Mouse (Mus musculus): ENCODE data around the gene Fam169b. TPM values are rescaled to one million over a fixed set of nuclear protein-coding genes. Genes with fewer than 3 reads are reported as not detected.
"Not testable (repeated sequence)": the region's sequence is repeated elsewhere in the genome, so short reads cannot be mapped to it uniquely, and the experiment has no call there.

Fam169b gene
- total RNA-seq, 4 experiments from 2014 or later, result 0.39 to 0.76 (median 0.67) TPM

- peak in 1 of 2 experiments; percentile 12 for DNase-seq (ENCODE audit: low spot score in 2 of 2)
These were observed 9.6 kb upstream of the Fam169b start, which contains the start of gene Pgpep1l for GRCm38 (mm10) chr7:68264028-68264453. Gene Pgpep1l (minus strand): TSS chr7:68264233.

- peak; percentile 54 to 87 for DNase-seq (ENCODE audit: low spot score in 2 of 2)
These were observed 9.1 kb upstream of the Fam169b start for GRCm38 (mm10) chr7:68264531-68264930.

GRCm38 (mm10) chr7:68265391-68265790 is 8.2 kb upstream of the Fam169b start:
- DNase-seq (ENCODE audit: low spot score in 2 of 2), result no peak

- DNase-seq (ENCODE audit: low spot score in 2 of 2), result no peak
These were observed 6.9 kb upstream of the Fam169b start for GRCm38 (mm10) chr7:68266691-68267090.

DNA sequence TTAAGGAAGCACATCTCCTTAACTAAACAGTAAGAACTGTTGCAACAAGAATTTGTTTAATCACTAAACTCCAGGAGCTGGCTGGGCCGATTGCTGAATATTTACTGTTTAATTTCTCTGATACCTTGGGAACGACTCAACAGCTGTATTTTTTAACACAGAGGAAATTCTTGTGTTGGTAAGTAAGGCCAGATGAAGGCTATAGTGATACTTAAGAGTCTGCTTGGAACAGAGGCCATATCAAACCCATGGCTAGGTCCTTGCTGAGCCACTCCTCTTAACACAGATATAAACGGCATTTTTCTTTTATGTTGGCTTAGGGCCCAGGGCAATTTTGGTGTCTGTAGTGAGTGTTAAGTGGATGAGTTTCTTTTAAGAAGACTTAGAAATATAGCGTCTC is 3.1 kb upstream of the Fam169b start:
- DNase-seq (ENCODE audit: low spot score in 2 of 2), result no peak

GRCm38 (mm10) chr7:68271816-68272215 is 1.8 kb upstream of the Fam169b start:
- no peak for DNase-seq (ENCODE audit: low spot score in 2 of 2)

DNA sequence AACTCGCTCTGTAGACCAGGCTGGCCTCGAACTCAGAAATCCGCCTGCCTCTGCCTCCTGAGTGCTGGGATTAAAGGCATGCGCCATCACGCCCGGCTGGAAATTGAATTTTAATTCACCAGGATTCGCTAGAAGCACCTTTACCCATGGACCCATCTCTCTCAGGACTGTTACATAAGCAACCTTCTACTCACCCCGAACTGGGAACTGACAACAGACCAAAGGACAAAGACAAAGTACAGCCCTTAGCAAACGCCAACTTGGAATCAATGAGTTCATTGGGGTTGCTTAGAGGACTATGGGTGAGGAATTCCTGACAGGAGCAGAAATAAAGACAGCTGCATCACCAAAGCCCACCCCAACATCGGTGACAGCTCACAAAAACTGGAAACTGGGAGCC is 1.0 kb upstream of the Fam169b start:
- DNase-seq (ENCODE audit: low spot score in 2 of 2), result no peak

GRCm38 (mm10) chr7:68274218-68274617 is 579 bp downstream of the Fam169b start:
- DNase-seq (ENCODE audit: low spot score in 2 of 2), result no peak

GRCm38 (mm10) chr7:68274951-68275350 is 1.3 kb downstream of the Fam169b start:
- DNase-seq (ENCODE audit: low spot score in 2 of 2), result no peak

GRCm38 (mm10) chr7:68275445-68275837 is 1.8 kb downstream of the Fam169b start:
- not testable (repeated sequence) for DNase-seq (ENCODE audit: low spot score in 2 of 2)

GRCm38 (mm10) chr7:68275838-68276731 is 2.4 kb downstream of the Fam169b start:
- DNase-seq (ENCODE audit: low spot score in 2 of 2), result no peak

- DNase-seq (ENCODE audit: low spot score in 2 of 2), result no peak
These were observed 3.6 kb downstream of the Fam169b start for GRCm38 (mm10) chr7:68277054-68277896.

- no peak for DNase-seq (ENCODE audit: low spot score in 2 of 2)
These were observed 4.2 kb downstream of the Fam169b start for GRCm38 (mm10) chr7:68277897-68278270.

DNA sequence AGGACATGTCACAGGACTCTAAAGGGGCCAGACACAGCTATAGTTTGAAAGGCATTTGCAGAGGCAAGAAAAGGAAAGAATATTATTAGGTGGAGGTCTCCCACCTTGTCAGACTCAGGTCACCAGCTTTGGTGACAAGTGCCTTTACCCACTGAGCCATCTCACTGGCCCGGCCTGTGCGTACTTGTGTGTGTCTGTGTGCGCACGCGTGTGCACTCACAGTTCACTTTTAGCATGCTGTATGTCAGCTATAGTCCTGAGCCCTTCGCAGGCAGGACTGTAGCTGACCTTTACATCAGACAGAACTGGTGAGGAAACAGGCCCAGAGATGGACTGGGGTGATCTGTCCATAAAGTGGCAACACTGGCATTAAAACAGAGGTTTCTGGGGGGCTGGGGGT is 4.7 kb downstream of the Fam169b start:
- DNase-seq (ENCODE audit: low spot score in 2 of 2), result no peak

DNA sequence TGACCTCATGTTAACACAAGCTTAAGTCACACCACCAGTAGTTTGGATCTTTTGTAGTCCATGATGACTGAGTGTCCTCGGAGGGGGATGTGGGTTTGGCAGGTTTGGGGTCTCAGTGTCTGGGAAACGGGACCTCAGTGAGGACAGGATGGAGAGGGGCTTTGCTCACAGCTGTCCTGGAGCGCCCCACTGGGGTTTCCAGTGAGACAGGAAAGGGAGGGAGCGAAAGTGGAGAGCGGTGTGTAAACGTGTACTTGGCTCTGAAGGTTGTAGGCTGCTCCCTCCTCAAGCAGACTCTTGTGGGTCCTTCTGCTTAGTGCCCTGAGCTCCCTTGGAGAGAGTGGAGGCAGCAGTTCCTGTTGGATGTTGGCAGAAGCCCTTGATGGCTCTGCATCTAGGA is 5.3 kb downstream of the Fam169b start:
- DNase-seq (ENCODE audit: low spot score in 2 of 2), result no peak

GRCm38 (mm10) chr7:68279481-68279880 is 5.8 kb downstream of the Fam169b start:
- DNase-seq (ENCODE audit: low spot score in 2 of 2), result no peak

GRCm38 (mm10) chr7:68280352-68280869 is 6.8 kb downstream of the Fam169b start:
- peak in 1 of 2 experiments; percentile 24 for DNase-seq (ENCODE audit: low spot score in 2 of 2)

- no peak for DNase-seq (ENCODE audit: low spot score in 2 of 2)
These were observed 7.7 kb downstream of the Fam169b start for GRCm38 (mm10) chr7:68281341-68281740.

DNA sequence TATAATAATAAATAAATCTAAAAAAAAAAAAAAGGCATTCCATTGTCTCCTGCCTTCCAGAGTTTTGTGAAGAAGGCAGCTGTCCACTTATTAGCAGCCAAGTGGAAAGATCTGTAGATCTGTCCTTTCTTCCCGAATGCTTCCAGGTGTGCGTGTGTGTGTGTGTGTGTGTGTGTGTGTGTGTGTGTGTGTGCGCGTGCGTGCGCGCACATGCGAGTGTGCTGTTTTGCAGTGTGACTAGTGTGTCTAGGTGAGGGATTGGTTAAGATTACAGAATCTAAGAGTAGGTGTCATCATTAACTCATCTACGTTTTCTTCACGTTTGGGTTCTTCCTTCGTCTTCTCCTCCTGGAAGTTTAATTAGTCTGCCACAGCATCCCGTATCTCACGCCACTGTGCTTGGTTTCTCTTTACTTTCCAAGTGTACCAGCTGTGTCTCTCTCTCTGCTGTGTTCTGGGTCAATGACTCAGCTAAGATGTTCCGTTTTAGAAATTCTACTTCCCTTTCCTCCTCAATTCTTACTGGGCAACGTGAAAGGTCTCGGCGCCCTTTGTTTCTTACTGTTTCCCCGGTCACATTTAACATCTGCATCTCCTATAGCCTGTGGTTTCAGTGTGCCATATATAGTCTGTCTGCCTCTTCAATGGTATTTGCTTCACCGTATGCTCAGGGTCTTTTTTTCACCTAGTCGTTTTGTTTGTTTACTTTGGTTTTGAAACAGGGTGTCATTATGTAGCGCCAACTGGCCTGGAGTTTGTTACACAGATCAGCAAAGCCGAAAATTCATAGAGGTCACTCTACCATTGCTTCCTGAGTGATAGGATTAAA is 8.9 kb downstream of the Fam169b start:
- no peak for DNase-seq (ENCODE audit: low spot score in 2 of 2)

GRCm38 (mm10) chr7:68283133-68283520 is 9.5 kb downstream of the Fam169b start:
- DNase-seq (ENCODE audit: low spot score in 2 of 2), result not testable (repeated sequence)

GRCm38 (mm10) chr7:68283776-68284175 is 10.1 kb downstream of the Fam169b start:
- no peak for DNase-seq (ENCODE audit: low spot score in 2 of 2)

All from left cerebral cortex, adult 8-10 months (tissue).